Mouse (Mus musculus): ENCODE results near the gene Alox12b. TPM values are rescaled to one million over a fixed set of nuclear protein-coding genes. Genes with fewer than 3 reads are reported as not detected.

Alox12b gene
- polyA plus RNA-seq, 1 experiment from 2014 or later: not detected

- WGBS (ENCODE audit: missing documents): 84% methylated on average over 3 of the region's 3 CpGs
- Histone ChIP-seq H3K36me3 (ENCODE audit: inconsistent target) (no peaks in the 10 kb centered on the region), H3K4me3 (ENCODE audit: inconsistent target) (no peak overlapping the region), H3K79me2 (ENCODE audit: inconsistent target) (no peaks in the 10 kb centered on the region), H3K27ac (no peak overlapping the region)
Measured at GRCm38 (mm10) chr11:69179512-69179911, 22.7 kb downstream of the Alox12b start.

- Histone ChIP-seq H3K79me2 (ENCODE audit: inconsistent target) (no peaks in the 10 kb centered on the region), H3K4me3 (ENCODE audit: inconsistent target) (no peak overlapping the region), H3K36me3 (ENCODE audit: inconsistent target) (no peaks in the 10 kb centered on the region), H3K27ac (no peak overlapping the region)
- WGBS (ENCODE audit: missing documents): 84% methylated on average over 3 of the region's 4 CpGs
Measured at GRCm38 (mm10) chr11:69180120-69180519, 23.3 kb downstream of the Alox12b start.

GRCm38 (mm10) chr11:69185031-69185430, 28.2 kb downstream of the Alox12b start:
- Histone ChIP-seq H3K27ac (no peak overlapping the region), H3K79me2 (ENCODE audit: inconsistent target) (no peaks in the 10 kb centered on the region)
- 90% methylated on average over 5 of the region's 5 CpGs for WGBS (ENCODE audit: missing documents)

GRCm38 (mm10) chr11:69185936-69186335, 29.1 kb downstream of the Alox12b start:
- H3K4me3 ChIP-seq (ENCODE audit: inconsistent target): no peak overlapping the region
- 100% methylated on average over 6 of the region's 6 CpGs for WGBS (ENCODE audit: missing documents)
- no peaks in the 10 kb centered on the region for H3K79me2 ChIP-seq (ENCODE audit: inconsistent target)
- H3K27ac ChIP-seq: no peak overlapping the region
- H3K36me3 ChIP-seq (ENCODE audit: inconsistent target): no peaks in the 10 kb centered on the region

More at GRCm38 (mm10) chr11:69185031-69185430, 28.2 kb downstream of the Alox12b start:
- Histone ChIP-seq H3K36me3 (ENCODE audit: inconsistent target) (no peaks in the 10 kb centered on the region), H3K4me3 (ENCODE audit: inconsistent target) (no peak overlapping the region)

GRCm38 (mm10) chr11:69192840-69193239, 36.1 kb downstream of the Alox12b start:
- H3K36me3 ChIP-seq (ENCODE audit: inconsistent target): no peaks in the 10 kb centered on the region
- no peaks in the 10 kb centered on the region for H3K79me2 ChIP-seq (ENCODE audit: inconsistent target)
- WGBS (ENCODE audit: missing documents): 0% methylated on average over 1 of the region's 1 CpGs

GRCm38 (mm10) chr11:69196766-69197165, 40.0 kb downstream of the Alox12b start:
- 5% methylated on average over 5 of the region's 5 CpGs for WGBS (ENCODE audit: missing documents)
- Histone ChIP-seq H3K4me3 (ENCODE audit: inconsistent target) (no peak overlapping the region), H3K36me3 (ENCODE audit: inconsistent target) (no peaks in the 10 kb centered on the region), H3K27ac (no peak overlapping the region), H3K79me2 (ENCODE audit: inconsistent target) (no peaks in the 10 kb centered on the region)

More at GRCm38 (mm10) chr11:69192840-69193239, 36.1 kb downstream of the Alox12b start:
- Histone ChIP-seq H3K27ac (no peak overlapping the region), H3K4me3 (ENCODE audit: inconsistent target) (no peak overlapping the region)

GRCm38 (mm10) chr11:69197194-69197593, 40.4 kb downstream of the Alox12b start:
- no peak overlapping the region for H3K27ac ChIP-seq
- H3K4me3 ChIP-seq (ENCODE audit: inconsistent target): no peak overlapping the region
- no peaks in the 10 kb centered on the region for H3K79me2 ChIP-seq (ENCODE audit: inconsistent target)
- WGBS (ENCODE audit: missing documents): 3% methylated on average over 14 of the region's 14 CpGs
- no peaks in the 10 kb centered on the region for H3K36me3 ChIP-seq (ENCODE audit: inconsistent target)

- Histone ChIP-seq H3K4me3 (ENCODE audit: inconsistent target) (no peak within 1 kb of the TSS), H3K36me3 (ENCODE audit: inconsistent target) (no peaks in the 10 kb centered on the region), H3K79me2 (ENCODE audit: inconsistent target) (no peaks in the 10 kb centered on the region), H3K27ac (no peak within 1 kb of the TSS)
- 31% methylated on average over 6 of the region's 6 CpGs for WGBS (ENCODE audit: missing documents)
Measured at GRCm38 (mm10) chr11:69197743-69198142, 41.0 kb downstream of the Alox12b start, which contains the start of gene Alox8. TSS of gene Alox8 (minus strand) at chr11:69197843.

- Histone ChIP-seq H3K36me3 (ENCODE audit: inconsistent target) (no peaks in the 10 kb centered on the region), H3K4me3 (ENCODE audit: inconsistent target) (no peak overlapping the region), H3K79me2 (ENCODE audit: inconsistent target) (no peaks in the 10 kb centered on the region), H3K27ac (no peak overlapping the region)
- 100% methylated on average over 1 of the region's 1 CpGs for WGBS (ENCODE audit: missing documents)
Measured at GRCm38 (mm10) chr11:69199251-69199650, 42.5 kb downstream of the Alox12b start.

- Histone ChIP-seq H3K36me3 (ENCODE audit: inconsistent target) (no peaks in the 10 kb centered on the region), H3K79me2 (ENCODE audit: inconsistent target) (no peaks in the 10 kb centered on the region), H3K27ac (no peak overlapping the region), H3K4me3 (ENCODE audit: inconsistent target) (no peak overlapping the region)
- 94% methylated on average over 6 of the region's 6 CpGs for WGBS (ENCODE audit: missing documents)
Measured at GRCm38 (mm10) chr11:69200231-69200630, 43.4 kb downstream of the Alox12b start.

GRCm38 (mm10) chr11:69202469-69203230, 45.9 kb downstream of the Alox12b start:
- Histone ChIP-seq H3K36me3 (ENCODE audit: inconsistent target) (no peaks in the 10 kb centered on the region), H3K4me3 (ENCODE audit: inconsistent target) (no peak overlapping the region), H3K27ac (no peak overlapping the region), H3K79me2 (ENCODE audit: inconsistent target) (no peaks in the 10 kb centered on the region)
- WGBS (ENCODE audit: missing documents): 22% methylated on average over 13 of the region's 13 CpGs

- no peak overlapping the region for H3K4me3 ChIP-seq (ENCODE audit: inconsistent target)
- no peak overlapping the region for H3K27ac ChIP-seq
- no peaks in the 10 kb centered on the region for H3K79me2 ChIP-seq (ENCODE audit: inconsistent target)
- 86% methylated on average over 2 of the region's 2 CpGs for WGBS (ENCODE audit: missing documents)
- H3K36me3 ChIP-seq (ENCODE audit: inconsistent target): no peaks in the 10 kb centered on the region
Measured at GRCm38 (mm10) chr11:69211431-69211830, 54.6 kb downstream of the Alox12b start.

GRCm38 (mm10) chr11:69217411-69217810, 60.6 kb downstream of the Alox12b start:
- H3K4me3 ChIP-seq (ENCODE audit: inconsistent target): no peak overlapping the region
- no peaks in the 10 kb centered on the region for H3K79me2 ChIP-seq (ENCODE audit: inconsistent target)
- no peak overlapping the region for H3K27ac ChIP-seq
- 91% methylated on average over 5 of the region's 5 CpGs for WGBS (ENCODE audit: missing documents)
- H3K36me3 ChIP-seq (ENCODE audit: inconsistent target): no peaks in the 10 kb centered on the region

GRCm38 (mm10) chr11:69218661-69219060, 61.9 kb downstream of the Alox12b start:
- no peak overlapping the region for H3K27ac ChIP-seq
- 28% methylated on average over 2 of the region's 2 CpGs for WGBS (ENCODE audit: missing documents)

More at GRCm38 (mm10) chr11:69218661-69219060, 61.9 kb downstream of the Alox12b start:
- Histone ChIP-seq H3K79me2 (ENCODE audit: inconsistent target) (no peaks in the 10 kb centered on the region), H3K36me3 (ENCODE audit: inconsistent target) (no peaks in the 10 kb centered on the region), H3K4me3 (ENCODE audit: inconsistent target) (no peak overlapping the region)
